Mouse (Mus musculus): ENCODE measurements around the gene Msmb. TPM values are rescaled to one million over a fixed set of nuclear protein-coding genes. Genes with fewer than 3 reads are reported as not detected.

Gene Msmb
- polyA plus RNA-seq, 1 experiment from 2014 or later: not detected

GRCm38 (mm10) chr14:32161090-32161885, 19.5 kb downstream of the Msmb start:
- Histone ChIP-seq H3K27ac (replicated peaks; ENCODE audit: low read depth, low read length) (no peak overlapping the region), H3K4me3 (ENCODE audit: low read depth, low read length) (no peak overlapping the region), H3K9me3 (replicated peaks; ENCODE audit: control insufficient read depth, low read length) (no peaks in the 10 kb centered on the region), H3K36me3 (replicated peaks; ENCODE audit: control insufficient read depth, insufficient read depth, low read depth, low read length) (no peaks in the 10 kb centered on the region), H3K27me3 (ENCODE audit: control insufficient read depth, insufficient read depth, low read length) (no peaks in the 10 kb centered on the region), H3K4me2 (ENCODE audit: low read depth, low read length) (no peak overlapping the region; the same call in 1 of the 2 replicates), H3K4me1 (ENCODE audit: control insufficient read depth, insufficient read depth, low read length) (0 out of 2 replicates have a peak, but pooled peaks cover 2% of the 10 kb centered on the region), H3K9ac (replicated peaks; ENCODE audit: low read length) (no peak overlapping the region)
- 86% methylated on average over 12 of the region's 12 CpGs for WGBS
- DNase-seq (ENCODE audit: low spot score) (no peak), ATAC-seq (replicated peaks; ENCODE audit: insufficient number of reproducible peaks, low FRiP score, low TSS enrichment, low read depth) (no peak)

- Histone ChIP-seq H3K27ac (replicated peaks; ENCODE audit: low read depth, low read length) (no peak overlapping the region), H3K4me2 (ENCODE audit: low read depth, low read length) (no peak overlapping the region), H3K4me3 (ENCODE audit: low read depth, low read length) (no peak overlapping the region), H3K36me3 (replicated peaks; ENCODE audit: control insufficient read depth, insufficient read depth, low read depth, low read length) (no peaks in the 10 kb centered on the region), H3K4me1 (ENCODE audit: control insufficient read depth, insufficient read depth, low read length) (0 out of 2 replicates have a peak, but pooled peaks cover 2% of the 10 kb centered on the region), H3K9me3 (replicated peaks; ENCODE audit: control insufficient read depth, low read length) (no peaks in the 10 kb centered on the region), H3K9ac (replicated peaks; ENCODE audit: low read length) (no peak overlapping the region), H3K27me3 (ENCODE audit: control insufficient read depth, insufficient read depth, low read length) (no peaks in the 10 kb centered on the region)
- 92% methylated on average over 5 of the region's 5 CpGs for WGBS
- DNase-seq (ENCODE audit: low spot score): no peak
- no peak for ATAC-seq (replicated peaks; ENCODE audit: insufficient number of reproducible peaks, low FRiP score, low TSS enrichment, low read depth)
Observed at GRCm38 (mm10) chr14:32162231-32162630, 20.4 kb downstream of the Msmb start.

- Histone ChIP-seq H3K27me3 (ENCODE audit: control insufficient read depth, insufficient read depth, low read length) (no peaks in the 10 kb centered on the region), H3K36me3 (replicated peaks; ENCODE audit: control insufficient read depth, insufficient read depth, low read depth, low read length) (no peaks in the 10 kb centered on the region), H3K9ac (replicated peaks; ENCODE audit: low read length) (no peak overlapping the region), H3K4me2 (ENCODE audit: low read depth, low read length) (no peak overlapping the region), H3K9me3 (replicated peaks; ENCODE audit: control insufficient read depth, low read length) (no peaks in the 10 kb centered on the region), H3K27ac (replicated peaks; ENCODE audit: low read depth, low read length) (no peak overlapping the region), H3K4me1 (ENCODE audit: control insufficient read depth, insufficient read depth, low read length) (0 out of 2 replicates have a peak, but pooled peaks cover 2% of the 10 kb centered on the region), H3K4me3 (ENCODE audit: low read depth, low read length) (no peak overlapping the region)
- no peak for DNase-seq (ENCODE audit: low spot score)
- 90% methylated on average over 11 of the region's 11 CpGs for WGBS
- no peak for ATAC-seq (replicated peaks; ENCODE audit: insufficient number of reproducible peaks, low FRiP score, low TSS enrichment, low read depth)
Observed at GRCm38 (mm10) chr14:32163203-32163888, 21.5 kb downstream of the Msmb start.

- WGBS: 76% methylated on average over 8 of the region's 8 CpGs
Observed at GRCm38 (mm10) chr14:32164173-32165051, 22.6 kb downstream of the Msmb start.

GRCm38 (mm10) chr14:32165278-32166061, 23.6 kb downstream of the Msmb start:
- under 1% methylated on average over 42 of the region's 42 CpGs for WGBS
- H3K27ac ChIP-seq (replicated peaks; ENCODE audit: low read depth, low read length): 0 out of 2 replicates have a peak overlapping the region, but pooled peaks have one; percentile 35
- peak; percentile 72 for ATAC-seq (replicated peaks; ENCODE audit: insufficient number of reproducible peaks, low FRiP score, low TSS enrichment, low read depth)

More at GRCm38 (mm10) chr14:32164173-32165051, 22.6 kb downstream of the Msmb start:
- H3K4me1 ChIP-seq (ENCODE audit: control insufficient read depth, insufficient read depth, low read length): 0 out of 2 replicates have a peak, but pooled peaks cover 2% of the 10 kb centered on the region
- no peak overlapping the region for H3K4me2 ChIP-seq (ENCODE audit: low read depth, low read length)
- ATAC-seq (replicated peaks; ENCODE audit: insufficient number of reproducible peaks, low FRiP score, low TSS enrichment, low read depth) (no peak), DNase-seq (ENCODE audit: low spot score) (no peak)
- no peak overlapping the region for H3K27ac ChIP-seq (replicated peaks; ENCODE audit: low read depth, low read length)
- H3K36me3 ChIP-seq (replicated peaks; ENCODE audit: control insufficient read depth, insufficient read depth, low read depth, low read length): no peaks in the 10 kb centered on the region
- no peak overlapping the region for H3K4me3 ChIP-seq (ENCODE audit: low read depth, low read length)
- no peaks in the 10 kb centered on the region for H3K9me3 ChIP-seq (replicated peaks; ENCODE audit: control insufficient read depth, low read length)
- no peak overlapping the region for H3K9ac ChIP-seq (replicated peaks; ENCODE audit: low read length)
- H3K27me3 ChIP-seq (ENCODE audit: control insufficient read depth, insufficient read depth, low read length): no peaks in the 10 kb centered on the region

GRCm38 (mm10) chr14:32166062-32166441, 24.2 kb downstream of the Msmb start:
- Histone ChIP-seq H3K4me3 (ENCODE audit: low read depth, low read length) (no peak overlapping the region; the same call in 1 of the 2 replicates), H3K27ac (replicated peaks; ENCODE audit: low read depth, low read length) (no peak overlapping the region), H3K4me2 (ENCODE audit: low read depth, low read length) (peak overlapping the region; percentile 61; the same call in 1 of the 2 replicates), H3K36me3 (replicated peaks; ENCODE audit: control insufficient read depth, insufficient read depth, low read depth, low read length) (no peaks in the 10 kb centered on the region), H3K4me1 (ENCODE audit: control insufficient read depth, insufficient read depth, low read length) (no peaks in the 10 kb centered on the region), H3K27me3 (ENCODE audit: control insufficient read depth, insufficient read depth, low read length) (no peaks in the 10 kb centered on the region), H3K9ac (replicated peaks; ENCODE audit: low read length) (no peak overlapping the region), H3K9me3 (replicated peaks; ENCODE audit: control insufficient read depth, low read length) (no peaks in the 10 kb centered on the region)
- 68% methylated on average over 2 of the region's 2 CpGs for WGBS
- DNase-seq (ENCODE audit: low spot score): peak; percentile 4
- ATAC-seq (replicated peaks; ENCODE audit: insufficient number of reproducible peaks, low FRiP score, low TSS enrichment, low read depth): no peak

More at GRCm38 (mm10) chr14:32165278-32166061, 23.6 kb downstream of the Msmb start:
- Histone ChIP-seq H3K9ac (replicated peaks; ENCODE audit: low read length) (peak overlapping the region; percentile 13), H3K36me3 (replicated peaks; ENCODE audit: control insufficient read depth, insufficient read depth, low read depth, low read length) (no peaks in the 10 kb centered on the region), H3K27me3 (ENCODE audit: control insufficient read depth, insufficient read depth, low read length) (no peaks in the 10 kb centered on the region), H3K4me2 (ENCODE audit: low read depth, low read length) (peak overlapping the region; percentile 61), H3K9me3 (replicated peaks; ENCODE audit: control insufficient read depth, low read length) (no peaks in the 10 kb centered on the region), H3K4me3 (ENCODE audit: low read depth, low read length) (peak overlapping the region; percentile 38), H3K4me1 (ENCODE audit: control insufficient read depth, insufficient read depth, low read length) (0 out of 2 replicates have a peak, but pooled peaks cover 2% of the 10 kb centered on the region)
- peak; percentile 72 for DNase-seq (ENCODE audit: low spot score)

- no peaks in the 10 kb centered on the region for H3K9me3 ChIP-seq (replicated peaks; ENCODE audit: control insufficient read depth, low read length)
- no peak overlapping the region for H3K4me3 ChIP-seq (ENCODE audit: low read depth, low read length)
- H3K27me3 ChIP-seq (ENCODE audit: control insufficient read depth, insufficient read depth, low read length): no peaks in the 10 kb centered on the region
- WGBS: 80% methylated on average over 1 of the region's 1 CpGs
- H3K4me1 ChIP-seq (ENCODE audit: control insufficient read depth, insufficient read depth, low read length): no peaks in the 10 kb centered on the region
- ATAC-seq (replicated peaks; ENCODE audit: insufficient number of reproducible peaks, low FRiP score, low TSS enrichment, low read depth): no peak
- H3K36me3 ChIP-seq (replicated peaks; ENCODE audit: control insufficient read depth, insufficient read depth, low read depth, low read length): no peaks in the 10 kb centered on the region
- H3K9ac ChIP-seq (replicated peaks; ENCODE audit: low read length): no peak overlapping the region
- no peak overlapping the region for H3K27ac ChIP-seq (replicated peaks; ENCODE audit: low read depth, low read length)
- DNase-seq (ENCODE audit: low spot score): no peak
- no peak overlapping the region for H3K4me2 ChIP-seq (ENCODE audit: low read depth, low read length)
Observed at GRCm38 (mm10) chr14:32166840-32167239, 25.0 kb downstream of the Msmb start.

Data from embryonic facial prominence, embryonic 11.5 days (tissue).